Comparison of ENCODE assay signal across 8 mouse cellular contexts in the genomic region with DNA sequence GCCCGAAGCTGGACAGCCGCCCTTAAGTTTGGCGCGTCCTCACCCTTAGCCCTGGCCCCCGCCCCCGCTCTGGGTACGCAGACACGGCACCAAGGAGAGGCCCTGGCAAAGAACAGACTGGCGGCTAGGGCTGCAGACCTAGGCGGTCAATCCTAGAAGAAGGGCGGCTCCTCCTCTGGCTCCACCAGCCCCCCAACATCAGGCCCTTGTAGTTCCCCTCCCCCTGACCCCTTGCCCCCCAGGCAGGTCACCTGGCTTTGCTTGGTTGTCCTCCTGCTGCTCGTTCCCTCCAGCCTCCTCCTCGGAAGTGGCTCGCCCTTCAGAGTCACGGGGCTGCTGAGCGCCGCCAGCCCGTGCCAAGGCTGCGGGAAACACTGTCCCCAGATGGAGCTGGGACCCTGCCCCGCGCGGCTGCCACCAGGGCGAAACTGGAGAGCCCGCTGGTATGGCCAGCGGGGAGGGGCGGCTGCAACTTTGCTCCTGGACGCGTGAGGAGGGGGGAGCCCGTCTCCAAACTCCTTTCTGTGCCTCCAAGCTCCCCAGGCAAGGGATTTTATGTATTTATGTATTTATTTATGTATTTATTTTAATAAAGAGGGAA. TPM values are rescaled to one million over a fixed set of nuclear protein-coding genes. Genes with fewer than 3 reads are reported as not detected.
A peak's percentile ranks its signal among the peaks of the same experiment; 100 is the strongest.
DNase-seq lines count a peak whose midpoint lies in the region; ATAC-seq lines count a peak whose summit lies in the region.

No protein-coding gene starts in this region.

- peak; percentile 41 for DNase-seq in thymus, postnatal 14 days
- no peak for DNase-seq in thymus, postnatal 0 days (ENCODE audit: low spot score)
- DNase-seq in forebrain, embryonic 10.5 days (ENCODE audit: extremely low spot score, low spot score), result peak; percentile 22
- DNase-seq in heart, postnatal 25 days (ENCODE audit: low spot score), result peak; percentile 12
- peak; percentile 35 for DNase-seq in limb, embryonic 10.5 days (ENCODE audit: low spot score)
- DNase-seq in midbrain, embryonic 11.5 days (ENCODE audit: low spot score, missing footprints), result peak; percentile 83
- DNase-seq in testis, postnatal 14 days (ENCODE audit: low spot score), result peak; percentile 4

- H3K9ac ChIP-seq in midbrain, embryonic 11.5 days (ENCODE audit: low read length), result peak overlapping the region; percentile 52

- H3K27me3 ChIP-seq in forebrain, embryonic 10.5 days (ENCODE audit: poor library complexity, severe bottlenecking), result peaks cover 38% of the 10 kb centered on the region
- peaks cover 39% of the 10 kb centered on the region for H3K27me3 ChIP-seq in limb, embryonic 10.5 days (ENCODE audit: low read depth, poor library complexity, severe bottlenecking)
- no peaks in the 10 kb centered on the region for H3K27me3 ChIP-seq in midbrain, embryonic 11.5 days (ENCODE audit: control insufficient read depth, insufficient read depth, low read length)

- peak overlapping the region; percentile 73 for H3K4me2 ChIP-seq in midbrain, embryonic 11.5 days

- 13% methylated on average over 28 of the region's 29 CpGs for WGBS in forebrain, embryonic 10.5 days
- 8% methylated on average over 29 of the region's 29 CpGs for WGBS in limb, embryonic 10.5 days
- WGBS in midbrain, embryonic 11.5 days, result 15% methylated on average over 27 of the region's 29 CpGs

- no peaks in the 10 kb centered on the region for H3K9me3 ChIP-seq in forebrain, embryonic 10.5 days
- H3K9me3 ChIP-seq in limb, embryonic 10.5 days (replicated peaks), result no peaks in the 10 kb centered on the region
- H3K9me3 ChIP-seq in midbrain, embryonic 11.5 days (ENCODE audit: control insufficient read depth, low read length), result no peaks in the 10 kb centered on the region

- peak; percentile 75 for ATAC-seq in midbrain, embryonic 11.5 days (ENCODE audit: low FRiP score)
- ATAC-seq in megakaryocyte-erythroid progenitor cell, adult 5-6 weeks (replicated peaks; ENCODE audit: low FRiP score, low TSS enrichment, poor library complexity, severe bottlenecking), result no peak

- H3K4me1 ChIP-seq in forebrain, embryonic 10.5 days, result peaks cover 5% of the 10 kb centered on the region
- no peaks in the 10 kb centered on the region for H3K4me1 ChIP-seq in limb, embryonic 10.5 days
- H3K4me1 ChIP-seq in midbrain, embryonic 11.5 days (ENCODE audit: control insufficient read depth, insufficient read depth, low read length), result no peaks in the 10 kb centered on the region

- H3K36me3 ChIP-seq in forebrain, embryonic 10.5 days (replicated peaks), result no peaks in the 10 kb centered on the region
- H3K36me3 ChIP-seq in limb, embryonic 10.5 days, result no peaks in the 10 kb centered on the region
- H3K36me3 ChIP-seq in midbrain, embryonic 11.5 days (ENCODE audit: control insufficient read depth, insufficient read depth, low read length), result no peaks in the 10 kb centered on the region

- intact Hi-C loops in heart, postnatal 25 days (cut with DNase I), result no loop called here

- H3K27ac ChIP-seq in forebrain, embryonic 10.5 days, result 0 out of 2 replicates have a peak overlapping the region, but pooled peaks have one; percentile 25
- peak overlapping the region; percentile 19; the same call in 1 of the 2 replicates for H3K27ac ChIP-seq in limb, embryonic 10.5 days
- H3K27ac ChIP-seq in midbrain, embryonic 11.5 days (ENCODE audit: low read depth, low read length), result no peak overlapping the region

- H3K4me3 ChIP-seq in forebrain, embryonic 10.5 days, result peak overlapping the region; percentile 56
- peak overlapping the region; percentile 55 for H3K4me3 ChIP-seq in limb, embryonic 10.5 days
- H3K4me3 ChIP-seq in midbrain, embryonic 11.5 days (ENCODE audit: low read depth, low read length), result peak overlapping the region; percentile 38

RNA-seq across cellular contexts. Expression of a gene that starts 12.6 kb away (rescaled TPM):
- polyA plus RNA-seq in thymus, postnatal 0 days (2015; fragmentation: Nextera tagmentation; extraction: Ambion mirVana), result 56.2 and 60.5 TPM in 2 replicates
- 2.8 and 3.0 TPM in 2 replicates for polyA plus RNA-seq in forebrain, embryonic 10.5 days (2016; fragmentation: Nextera tagmentation; extraction: Ambion mirVana)
- 10 to 100 TPM; 62.2 to 78.3 TPM for total RNA-seq in heart, postnatal 25 days (2021)
- 0.88 and 1.8 TPM in 2 replicates for polyA plus RNA-seq in limb, embryonic 10.5 days (2016; fragmentation: Nextera tagmentation; extraction: Ambion mirVana)
- polyA plus RNA-seq in midbrain, embryonic 11.5 days (2014; fragmentation: Nextera tagmentation; extraction: Ambion mirVana), result 7.8 and 9.6 TPM in 2 replicates
- total RNA-seq in megakaryocyte-erythroid progenitor cell, adult 5-6 weeks (2014; fragmentation: Nextera tagmentation), result 8.5 and 11.1 TPM in 2 replicates
- 8.9 and 13.7 TPM in 2 replicates for total RNA-seq in megakaryocyte-erythroid progenitor cell, adult 5-6 weeks (2017)
